Mouse (Mus musculus) B cell, adult 67 days (primary cell): Measurements from ENCODE around the gene Spn. TPM values are rescaled to one million over a fixed set of nuclear protein-coding genes. Genes with fewer than 3 reads are reported as not detected.

Experiments
- total RNA-seq, 2 experiments: library from RNA; stranded (reverse); gene quantifications; 4 replicates each; pipeline ENCODE4 v1.2.4; 2023

The Spn gene
- 10 to 100 TPM in 1 of 2 experiments, 1 to 10 TPM in 1; 7.3 to 10.0 TPM for total RNA-seq

GRCm38 (mm10) chr7:127137262-127138017, at the start of gene Spn:
TSS of gene Spn (minus strand) at chr7:127137823.

GRCm38 (mm10) chr7:127121911-127122270, 15.7 kb downstream of the Spn start, which contains the start of gene Qprt:
TSS of gene Qprt (minus strand) at chr7:127122226.

GRCm38 (mm10) chr7:127091114-127091896, 46.3 kb downstream of the Spn start, which contains the start of gene AI467606:
TSS of gene AI467606 (plus strand) at chr7:127091359.

GRCm38 (mm10) chr7:127087278-127088010, 50.2 kb downstream of the Spn start, which contains the start of gene Zg16:
TSS of gene Zg16 (minus strand) at chr7:127087328.

Other genes with a start within 250 kb of the Spn start
- 10 to 100 TPM; 48.7 to 52.4 TPM for gene Tmem219, start 214.9 kb downstream of the Spn start, total RNA-seq
- 10 to 100 TPM; 43.5 to 46.3 TPM for gene Kctd13, start 208.9 kb downstream of the Spn start, total RNA-seq
- not detected for gene Asphd1, start 188.2 kb downstream of the Spn start, total RNA-seq
- gene Sez6l2, start 187.3 kb downstream of the Spn start, total RNA-seq = 1 to 10 TPM; 6.3 to 7.0 TPM
- gene Cdipt, start 161.9 kb downstream of the Spn start, total RNA-seq = 10 to 100 TPM; 78.8 to 82.2 TPM
- 1 to 10 TPM in 1 of 2 experiments, under 1 TPM in 1; 0.81 to 1.7 TPM for gene Cdiptos, start 161.7 kb downstream of the Spn start, total RNA-seq
- gene Mvp, start 123.2 kb downstream of the Spn start, total RNA-seq = 10 to 100 TPM; 48.6 to 50.8 TPM
- gene Pagr1b, start 121.3 kb downstream of the Spn start, total RNA-seq = 1 to 10 TPM in 1 of 2 experiments, not detected in 1; 2.8 TPM
- gene Pagr1a, start 120.5 kb downstream of the Spn start, total RNA-seq = 10 to 100 TPM in 1 of 2 experiments, 1 to 10 TPM in 1; 4.6 to 47.0 TPM
- gene Gm42742, start 116.7 kb downstream of the Spn start, total RNA-seq = 10 to 100 TPM; 16.6 to 46.2 TPM
- 1 to 10 TPM; 1.2 to 1.9 TPM for gene Prrt2, start 116.6 kb downstream of the Spn start, total RNA-seq
- 100 to 1,000 TPM; 251 to 254 TPM for gene Maz, start 110.8 kb downstream of the Spn start, total RNA-seq
- gene Kif22, start 95.4 kb downstream of the Spn start, total RNA-seq = 1 to 10 TPM; 3.1 to 4.2 TPM
- gene Zg16, start 50.5 kb downstream of the Spn start, total RNA-seq = not detected
- gene AI467606, start 46.5 kb downstream of the Spn start, total RNA-seq = 10 to 100 TPM; 69.0 to 74.5 TPM
- 1 to 10 TPM in 1 of 2 experiments, under 1 TPM in 1; 0.52 to 1.5 TPM for gene Qprt, start 15.6 kb downstream of the Spn start, total RNA-seq
- gene Cd2bp2, start 58.2 kb upstream of the Spn start, total RNA-seq = 10 to 100 TPM; 75.1 to 82.8 TPM
- gene Tbc1d10b, start 70.6 kb upstream of the Spn start, total RNA-seq = 10 to 100 TPM; 59.8 to 76.1 TPM
- gene Mylpf, start 71.1 kb upstream of the Spn start, total RNA-seq = 1 to 10 TPM; 5.8 to 9.7 TPM
- 10 to 100 TPM; 15.8 to 18.7 TPM for gene Zfp553, start 95.2 kb upstream of the Spn start, total RNA-seq
- 100 to 1,000 TPM; 394 to 455 TPM for gene Sept1, start 95.3 kb upstream of the Spn start, total RNA-seq
- 10 to 100 TPM; 19.5 to 26.9 TPM for gene Zfp771, start 106.5 kb upstream of the Spn start, total RNA-seq
- gene Dctpp1, start 122.9 kb upstream of the Spn start, total RNA-seq = 10 to 100 TPM; 17.2 TPM
- gene Sephs2, start 136.2 kb upstream of the Spn start, total RNA-seq = 10 to 100 TPM; 28.9 to 30.8 TPM
- 100 to 1,000 TPM; 118 to 124 TPM for gene Itgal, start 158.4 kb upstream of the Spn start, total RNA-seq
- gene Zfp768, start 207.8 kb upstream of the Spn start, total RNA-seq = 1 to 10 TPM; 3.0 to 4.8 TPM
- gene Zfp747, start 238.2 kb upstream of the Spn start, total RNA-seq = 10 to 100 TPM; 13.5 to 17.4 TPM
- gene 9130019O22Rik, start 249.3 kb upstream of the Spn start, total RNA-seq = 1 to 10 TPM; 4.7 to 5.4 TPM